Mouse (Mus musculus) left cerebral cortex, adult 11 months (tissue): ENCODE results near the gene Tmem56.

ENCODE experiments used
- DNase-seq: peaks from one replicate; pipeline ENCODE4 v3.0.0; 2022; ENCODE audit warnings: low spot score

The Tmem56 gene

GRCm38 (mm10) chr3:121277557-121277956 is 5.3 kb downstream of the Tmem56 start:
- DNase-seq, result no peak

GRCm38 (mm10) chr3:121277009-121277408 is 5.9 kb downstream of the Tmem56 start:
- no peak for DNase-seq

GRCm38 (mm10) chr3:121274010-121274409 is 8.9 kb downstream of the Tmem56 start:
- DNase-seq, result no peak

- DNase-seq, result no peak
Measured at GRCm38 (mm10) chr3:121272577-121272976, 10.3 kb downstream of the Tmem56 start.

- DNase-seq, result no peak
Measured at GRCm38 (mm10) chr3:121267283-121267682, 15.6 kb downstream of the Tmem56 start.

- DNase-seq, result no peak
Measured at GRCm38 (mm10) chr3:121264242-121264641, 18.7 kb downstream of the Tmem56 start.

GRCm38 (mm10) chr3:121263205-121263548 is 19.7 kb downstream of the Tmem56 start:
- no peak for DNase-seq

- no peak for DNase-seq
Measured at GRCm38 (mm10) chr3:121262521-121263204, 20.2 kb downstream of the Tmem56 start.

- DNase-seq, result no peak
Measured at GRCm38 (mm10) chr3:121261939-121262520, 20.9 kb downstream of the Tmem56 start.

GRCm38 (mm10) chr3:121261251-121261650 is 21.6 kb downstream of the Tmem56 start:
- no peak for DNase-seq

- DNase-seq, result no peak
Measured at GRCm38 (mm10) chr3:121260831-121261230, 22.1 kb downstream of the Tmem56 start.

GRCm38 (mm10) chr3:121260041-121260440 is 22.9 kb downstream of the Tmem56 start:
- no peak for DNase-seq

- DNase-seq, result no peak
Measured at GRCm38 (mm10) chr3:121258521-121259478, 24.1 kb downstream of the Tmem56 start.

GRCm38 (mm10) chr3:121257418-121257817 is 25.5 kb downstream of the Tmem56 start:
- DNase-seq, result peak; percentile 52

GRCm38 (mm10) chr3:121256131-121256530 is 26.8 kb downstream of the Tmem56 start:
- no peak for DNase-seq

- no peak for DNase-seq
Measured at GRCm38 (mm10) chr3:121255501-121255900, 27.4 kb downstream of the Tmem56 start.

- no peak for DNase-seq
Measured at GRCm38 (mm10) chr3:121250576-121251433, 32.1 kb downstream of the Tmem56 start.

- no peak for DNase-seq
Measured at GRCm38 (mm10) chr3:121250048-121250447, 32.9 kb downstream of the Tmem56 start.

GRCm38 (mm10) chr3:121242941-121243340 is 40.0 kb downstream of the Tmem56 start:
- DNase-seq, result no peak

GRCm38 (mm10) chr3:121242111-121242936 is 40.6 kb downstream of the Tmem56 start:
- DNase-seq, result no peak
